Mouse (Mus musculus): ENCODE results near the gene Tmem63c.

- no peak for TF ChIP-seq GATA1 (IDR thresholded peaks at IDR 0.05; ENCODE audit: low read length)
- no peak for TF ChIP-seq TAL1 (IDR thresholded peaks at IDR 0.05; ENCODE audit: low read length)
Observed at GRCm38 (mm10) chr12:87130224-87130623, 109.1 kb downstream of the Tmem63c start.

Measured in erythroblast, embryonic 14.5 days (primary cell).